Mouse (Mus musculus) kidney, embryonic 15.5 days (tissue): Measurements from ENCODE around the gene Ndrg3. TPM values are rescaled to one million over a fixed set of nuclear protein-coding genes. Genes with fewer than 3 reads are reported as not detected.

ENCODE experiments used
- ATAC-seq: fragments of 200-750 bp; cut with Nextera tagmentation; replicated peaks from 2 replicates; pipeline ENCODE4 v1.8.0; 2017; ENCODE audit warnings: moderate TSS enrichment; ENCODE audit not compliant: low FRiP score
- H3K27ac ChIP-seq: fragments of 300-500 bp; sonication (generic); 2 replicates; pipeline ENCODE4 v1.5.1; 2015; ENCODE audit warnings: mild to moderate bottlenecking, inconsistent platforms
- H3K27me3 ChIP-seq: fragments of 300-500 bp; sonication (generic); 2 replicates; pipeline ENCODE4 v1.6.1; 2015; ENCODE audit warnings: inconsistent platforms
- H3K36me3 ChIP-seq: fragments of 300-500 bp; sonication (generic); 2 replicates; pipeline ENCODE4 v1.6.1; 2015; ENCODE audit warnings: inconsistent platforms
- H3K4me1 ChIP-seq: fragments of 300-500 bp; sonication (generic); 2 replicates; pipeline ENCODE4 v1.6.1; 2015; ENCODE audit warnings: inconsistent platforms
- H3K4me2 ChIP-seq: fragments of 300-500 bp; sonication (generic); 2 replicates; pipeline ENCODE4 v1.6.1; 2015; ENCODE audit warnings: moderate library complexity, mild to moderate bottlenecking, inconsistent platforms
- H3K4me3 ChIP-seq: fragments of 300-500 bp; sonication (generic); replicated peaks from 2 replicates; pipeline ENCODE4 v1.5.1; 2015; ENCODE audit warnings: mild to moderate bottlenecking, inconsistent platforms
- H3K9ac ChIP-seq: fragments of 300-500 bp; sonication (generic); 2 replicates; pipeline ENCODE4 v1.6.1; 2015; ENCODE audit warnings: mild to moderate bottlenecking, inconsistent platforms
- H3K9me3 ChIP-seq: fragments of 300-500 bp; sonication (generic); replicated peaks from 2 replicates; pipeline ENCODE4 v1.6.1; 2016; ENCODE audit warnings: inconsistent platforms
- WGBS: fragments of 180-500 bp; shearing (Covaris S2); methylation state at CpG from one replicate; pipeline ENCODE4 v1.1.7; 2015; ENCODE audit warnings: mixed read lengths; 5-methylcytosine and 5-hydroxymethylcytosine counted together
- polyA plus RNA-seq: library from polyadenylated mRNA; unstranded; fragments of >200 nt; fragmentation: Nextera tagmentation; extraction: Ambion mirVana; gene quantifications from 2 replicates; pipeline ENCODE4 v1.2.1, GENCODE M21; 2015

Gene Ndrg3
- polyA plus RNA-seq, 1 experiment from 2014 or later: 49.8 TPM

GRCm38 (mm10) chr2:157019228-157019627 lies 27.4 kb upstream of the Ndrg3 start:
- H3K4me1 ChIP-seq: no peaks in the 10 kb centered on the region
- 95% methylated on average over 4 of the region's 4 CpGs for WGBS
- H3K27ac ChIP-seq: no peak overlapping the region
- H3K9me3 ChIP-seq: no peaks in the 10 kb centered on the region
- no peak overlapping the region for H3K9ac ChIP-seq
- H3K36me3 ChIP-seq: peaks cover 100% of the 10 kb centered on the region
- ATAC-seq: no peak
- no peak overlapping the region for H3K4me2 ChIP-seq
- H3K27me3 ChIP-seq: no peaks in the 10 kb centered on the region
- no peak overlapping the region for H3K4me3 ChIP-seq

- Histone ChIP-seq H3K27me3 (no peaks in the 10 kb centered on the region), H3K27ac (no peak overlapping the region), H3K9me3 (no peaks in the 10 kb centered on the region), H3K4me2 (no peak overlapping the region), H3K36me3 (peaks cover 87% of the 10 kb centered on the region), H3K4me3 (no peak overlapping the region), H3K9ac (no peak overlapping the region), H3K4me1 (0 out of 2 replicates have a peak, but pooled peaks cover 2% of the 10 kb centered on the region)
- no peak for ATAC-seq
- 83% methylated on average over 18 of the region's 18 CpGs for WGBS
Observed at GRCm38 (mm10) chr2:157016529-157017270, 24.8 kb upstream of the Ndrg3 start.

GRCm38 (mm10) chr2:157012341-157012740 lies 20.5 kb upstream of the Ndrg3 start:
- ATAC-seq: no peak
- Histone ChIP-seq H3K36me3 (peaks cover 43% of the 10 kb centered on the region), H3K9me3 (no peaks in the 10 kb centered on the region), H3K4me1 (peaks cover 20% of the 10 kb centered on the region), H3K27me3 (no peaks in the 10 kb centered on the region), H3K9ac (no peak overlapping the region), H3K27ac (no peak overlapping the region), H3K4me3 (no peak overlapping the region), H3K4me2 (no peak overlapping the region)
- WGBS: 89% methylated on average over 6 of the region's 6 CpGs

- peaks cover 28% of the 10 kb centered on the region for H3K4me1 ChIP-seq
- 0 out of 2 replicates have a peak overlapping the region, but pooled peaks have one; percentile 0 for H3K27ac ChIP-seq
- H3K9ac ChIP-seq: no peak overlapping the region
- no peaks in the 10 kb centered on the region for H3K27me3 ChIP-seq
- no peak overlapping the region for H3K4me2 ChIP-seq
- no peak overlapping the region for H3K4me3 ChIP-seq
- WGBS: 39% methylated on average over 11 of the region's 11 CpGs
- no peaks in the 10 kb centered on the region for H3K9me3 ChIP-seq
- no peak for ATAC-seq
- peaks cover 27% of the 10 kb centered on the region for H3K36me3 ChIP-seq
Observed at GRCm38 (mm10) chr2:157010634-157011310, 18.9 kb upstream of the Ndrg3 start.

- no peaks in the 10 kb centered on the region for H3K27me3 ChIP-seq
- 0 out of 2 replicates have a peak overlapping the region, but pooled peaks have one; percentile 0 for H3K27ac ChIP-seq
- no peak overlapping the region for H3K4me2 ChIP-seq
- H3K9me3 ChIP-seq: no peaks in the 10 kb centered on the region
- ATAC-seq: no peak
- peaks cover 22% of the 10 kb centered on the region for H3K36me3 ChIP-seq
- H3K9ac ChIP-seq: no peak overlapping the region
- H3K4me3 ChIP-seq: no peak overlapping the region
- H3K4me1 ChIP-seq: peaks cover 31% of the 10 kb centered on the region
Observed at GRCm38 (mm10) chr2:157010121-157010520, 18.3 kb upstream of the Ndrg3 start.

- Histone ChIP-seq H3K4me3 (no peak overlapping the region), H3K4me2 (no peak overlapping the region), H3K9ac (no peak overlapping the region), H3K9me3 (no peaks in the 10 kb centered on the region), H3K27ac (no peak overlapping the region), H3K36me3 (peaks cover 22% of the 10 kb centered on the region), H3K4me1 (peaks cover 31% of the 10 kb centered on the region), H3K27me3 (no peaks in the 10 kb centered on the region)
- ATAC-seq: no peak
Observed at GRCm38 (mm10) chr2:157008509-157008908, 16.7 kb upstream of the Ndrg3 start.

GRCm38 (mm10) chr2:157007234-157007596 lies 15.4 kb upstream of the Ndrg3 start:
- Histone ChIP-seq H3K36me3 (peaks cover 24% of the 10 kb centered on the region), H3K4me3 (peak overlapping the region; percentile 88), H3K4me1 (peaks cover 31% of the 10 kb centered on the region), H3K9ac (peak overlapping the region; percentile 85), H3K4me2 (peak overlapping the region; percentile 91), H3K9me3 (no peaks in the 10 kb centered on the region), H3K27ac (peak overlapping the region; percentile 66), H3K27me3 (no peaks in the 10 kb centered on the region)
- ATAC-seq: peak; percentile 34; the same call in 1 of the 2 replicates
- 29% methylated on average over 5 of the region's 5 CpGs for WGBS

GRCm38 (mm10) chr2:157006511-157007233 lies 14.8 kb upstream of the Ndrg3 start, which contains the start of gene Dsn1:
TSS of gene Dsn1 (minus strand) at chr2:157007154.
- H3K4me1 ChIP-seq: peaks cover 29% of the 10 kb centered on the region
- H3K9ac ChIP-seq: peak within 1 kb of the TSS; percentile 85
- peak within 1 kb of the TSS; percentile 88 for H3K4me3 ChIP-seq
- peaks cover 26% of the 10 kb centered on the region for H3K36me3 ChIP-seq
- H3K27me3 ChIP-seq: no peaks in the 10 kb centered on the region
- ATAC-seq: peak; percentile 88
- no peaks in the 10 kb centered on the region for H3K9me3 ChIP-seq
- WGBS: under 1% methylated on average over 56 of the region's 56 CpGs
- peak within 1 kb of the TSS; percentile 91 for H3K4me2 ChIP-seq
- H3K27ac ChIP-seq: peak within 1 kb of the TSS; percentile 66

GRCm38 (mm10) chr2:157002321-157002720 lies 10.5 kb upstream of the Ndrg3 start:
- Histone ChIP-seq H3K4me2 (no peak overlapping the region), H3K4me3 (no peak overlapping the region), H3K9ac (no peak overlapping the region), H3K9me3 (no peaks in the 10 kb centered on the region), H3K27me3 (no peaks in the 10 kb centered on the region), H3K4me1 (peaks cover 10% of the 10 kb centered on the region), H3K36me3 (peaks cover 66% of the 10 kb centered on the region), H3K27ac (no peak overlapping the region)
- 87% methylated on average over 4 of the region's 4 CpGs for WGBS
- no peak for ATAC-seq

GRCm38 (mm10) chr2:156998263-156998662 lies 6.4 kb upstream of the Ndrg3 start:
- WGBS: 88% methylated on average over 5 of the region's 5 CpGs
- no peak overlapping the region for H3K9ac ChIP-seq
- peaks cover 78% of the 10 kb centered on the region for H3K36me3 ChIP-seq
- no peak overlapping the region for H3K4me3 ChIP-seq
- H3K9me3 ChIP-seq: no peaks in the 10 kb centered on the region
- no peak for ATAC-seq
- H3K4me1 ChIP-seq: 0 out of 2 replicates have a peak, but pooled peaks cover 3% of the 10 kb centered on the region
- H3K27me3 ChIP-seq: no peaks in the 10 kb centered on the region
- no peak overlapping the region for H3K27ac ChIP-seq
- no peak overlapping the region for H3K4me2 ChIP-seq

- no peak overlapping the region for H3K4me2 ChIP-seq
- no peaks in the 10 kb centered on the region for H3K9me3 ChIP-seq
- no peak overlapping the region for H3K27ac ChIP-seq
- H3K36me3 ChIP-seq: peaks cover 72% of the 10 kb centered on the region
- 52% methylated on average over 6 of the region's 6 CpGs for WGBS
- peaks cover 3% of the 10 kb centered on the region; the same call in 1 of the 2 replicates for H3K4me1 ChIP-seq
- no peak for ATAC-seq
- no peaks in the 10 kb centered on the region for H3K27me3 ChIP-seq
- no peak overlapping the region for H3K4me3 ChIP-seq
- H3K9ac ChIP-seq: no peak overlapping the region
Observed at GRCm38 (mm10) chr2:156996576-156996975, 4.7 kb upstream of the Ndrg3 start.
